Mouse (Mus musculus) forebrain, embryonic 14.5 days (tissue): Measurements from ENCODE around the gene 4931422A03Rik. TPM values are rescaled to one million over a fixed set of nuclear protein-coding genes. Genes with fewer than 3 reads are reported as not detected.
"Not testable (repeated sequence)": the region's sequence is repeated elsewhere in the genome, so short reads cannot be mapped to it uniquely, and the experiment has no call there.

Experiments
- ATAC-seq: fragments of 200-750 bp; cut with Nextera tagmentation; 2 replicates; pipeline ENCODE4 v1.8.0; 2017; ENCODE audit warnings: mild to moderate bottlenecking, moderate library complexity
- DNase-seq: peaks from one replicate; pipeline ENCODE4 v3.0.0-alpha.2; 2015; ENCODE audit warnings: low spot score
- H3K27ac ChIP-seq: fragments of 300-500 bp; sonication (generic); 2 replicates; pipeline ENCODE4 v1.5.1; 2014; ENCODE audit warnings: low read depth, mild to moderate bottlenecking, control low read depth, low read length, moderate library complexity
- H3K27me3 ChIP-seq: fragments of 300-500 bp; sonication (generic); replicated peaks from 2 replicates; pipeline ENCODE4 v1.6.1; 2014; ENCODE audit warnings: low read length, control low read depth, mixed read lengths; ENCODE audit not compliant: control insufficient read depth, insufficient read depth
- H3K36me3 ChIP-seq: fragments of 300-500 bp; sonication (generic); 2 replicates; pipeline ENCODE4 v1.6.1; 2014; ENCODE audit warnings: low read length, control low read depth; ENCODE audit not compliant: control insufficient read depth, insufficient read depth
- H3K4me1 ChIP-seq: fragments of 300-500 bp; sonication (generic); 2 replicates; pipeline ENCODE4 v1.6.1; 2014; ENCODE audit warnings: antibody characterized with exemption, low read length, control low read depth; ENCODE audit not compliant: control insufficient read depth, insufficient read depth
- H3K4me2 ChIP-seq: fragments of 300-500 bp; sonication (generic); 2 replicates; pipeline ENCODE4 v1.6.1; 2014; ENCODE audit warnings: mild to moderate bottlenecking, control low read depth, low read length
- H3K4me3 ChIP-seq: fragments of 300-500 bp; sonication (generic); 2 replicates; pipeline ENCODE4 v1.5.1; 2014; ENCODE audit warnings: low read depth, low read length, control low read depth
- H3K9ac ChIP-seq: fragments of 300-500 bp; sonication (generic); 2 replicates; pipeline ENCODE4 v1.6.1; 2014; ENCODE audit warnings: mild to moderate bottlenecking, low read length, control low read depth, moderate library complexity
- H3K9me3 ChIP-seq: fragments of 300-500 bp; sonication (generic); replicated peaks from 2 replicates; pipeline ENCODE4 v1.6.1; 2016; ENCODE audit warnings: low read length, control low read depth, mixed read lengths; ENCODE audit not compliant: control insufficient read depth
- WGBS: fragments of 180-500 bp; shearing (Covaris S2); extraction: QIAGEN DNeasy Blood & Tissue Kit; methylation state at CpG from one replicate; pipeline ENCODE4 v1.1.7; 2014; 5-methylcytosine and 5-hydroxymethylcytosine counted together
- polyA plus RNA-seq: library from polyadenylated mRNA; unstranded; fragments of >200 nt; fragmentation: Nextera tagmentation; extraction: Ambion mirVana; gene quantifications from 2 replicates; pipeline ENCODE4 v1.2.1, GENCODE M21; 2014

Gene 4931422A03Rik
- polyA plus RNA-seq: 0.67 and 1.8 TPM in 2 replicates

DNA sequence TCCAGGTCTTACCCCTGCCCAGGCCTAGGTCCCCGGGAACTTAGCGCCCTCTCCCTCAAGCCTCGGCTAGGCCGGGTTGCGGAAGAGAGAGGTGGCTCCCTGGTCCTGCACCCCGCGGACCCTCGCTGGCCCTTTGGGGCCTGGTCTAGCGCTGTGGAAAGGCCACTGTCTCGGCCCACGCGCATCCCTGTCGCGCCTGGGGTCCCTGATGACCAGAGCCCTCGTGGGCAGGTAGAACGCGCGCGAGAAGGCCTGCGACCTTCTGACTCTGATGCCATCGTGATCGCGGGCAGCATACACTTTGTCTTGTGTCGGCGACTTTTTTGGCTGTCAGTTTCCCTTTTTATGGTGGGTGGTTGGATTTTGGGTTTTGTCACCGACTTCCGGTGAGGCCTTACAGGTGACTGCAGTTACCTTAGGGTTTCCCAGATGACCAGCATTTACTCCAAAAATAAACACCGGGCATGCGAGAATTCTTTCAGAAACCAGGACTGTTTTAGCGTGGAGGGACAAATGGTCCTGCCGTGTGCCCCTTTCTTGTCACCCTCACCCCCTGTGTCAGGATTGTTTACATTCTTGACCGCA is at the start of gene 4931422A03Rik:
TSS of gene 4931422A03Rik (minus strand) at position 223 of the 585 bp plus-strand sequence.
- DNase-seq: peak; percentile 17
- H3K27me3 ChIP-seq: no peaks in the 10 kb centered on the region
- peak; percentile 71 for ATAC-seq
- WGBS: 1% methylated on average over 32 of the region's 32 CpGs
- H3K27ac ChIP-seq: peak within 1 kb of the TSS; percentile 39; the same call in 1 of the 2 replicates
- H3K36me3 ChIP-seq: peaks cover 7% of the 10 kb centered on the region
- peak within 1 kb of the TSS; percentile 85 for H3K4me3 ChIP-seq
- no peaks in the 10 kb centered on the region for H3K9me3 ChIP-seq
- peak within 1 kb of the TSS; percentile 84 for H3K4me2 ChIP-seq
- peaks cover 14% of the 10 kb centered on the region for H3K4me1 ChIP-seq
- peak within 1 kb of the TSS; percentile 93 for H3K9ac ChIP-seq

DNA sequence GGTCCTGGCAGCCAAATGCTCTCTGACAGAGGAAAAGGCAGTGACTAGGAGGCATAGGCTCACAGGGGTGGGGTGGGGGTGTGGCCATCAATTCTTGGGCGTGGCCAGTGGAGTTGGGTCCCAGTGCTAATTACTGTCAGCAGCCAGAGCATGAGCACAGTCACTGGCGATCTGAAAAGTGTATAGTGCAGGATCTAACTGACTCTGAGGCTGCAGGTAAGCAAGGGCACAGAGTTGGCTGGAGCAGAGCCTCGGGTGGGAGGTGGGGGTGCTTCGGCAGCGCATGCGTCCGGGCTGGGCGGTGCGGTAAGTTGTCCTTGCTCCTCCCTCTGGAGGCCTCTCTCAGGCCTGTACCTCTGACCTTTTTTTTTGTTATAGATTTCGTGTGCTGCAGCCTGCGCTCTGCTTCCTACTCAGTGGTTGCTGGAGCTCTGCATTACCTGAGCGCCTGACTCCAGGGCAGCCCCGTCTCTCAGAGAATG is 41.6 kb upstream of the 4931422A03Rik start, which contains the start of gene Cd59b:
TSS of gene Cd59b (plus strand) at position 146 of the 482 bp plus-strand sequence.
- ATAC-seq (peak; percentile 80), DNase-seq (peak; percentile 56)
- Histone ChIP-seq H3K36me3 (no peaks in the 10 kb centered on the region), H3K4me2 (peak within 1 kb of the TSS; percentile 53), H3K9ac (peak within 1 kb of the TSS; percentile 43; the same call in 1 of the 2 replicates), H3K27ac (no peak within 1 kb of the TSS), H3K4me1 (no peaks in the 10 kb centered on the region), H3K9me3 (no peaks in the 10 kb centered on the region), H3K4me3 (peak within 1 kb of the TSS; percentile 26), H3K27me3 (no peaks in the 10 kb centered on the region)
- WGBS: 7% methylated on average over 13 of the region's 13 CpGs

DNA sequence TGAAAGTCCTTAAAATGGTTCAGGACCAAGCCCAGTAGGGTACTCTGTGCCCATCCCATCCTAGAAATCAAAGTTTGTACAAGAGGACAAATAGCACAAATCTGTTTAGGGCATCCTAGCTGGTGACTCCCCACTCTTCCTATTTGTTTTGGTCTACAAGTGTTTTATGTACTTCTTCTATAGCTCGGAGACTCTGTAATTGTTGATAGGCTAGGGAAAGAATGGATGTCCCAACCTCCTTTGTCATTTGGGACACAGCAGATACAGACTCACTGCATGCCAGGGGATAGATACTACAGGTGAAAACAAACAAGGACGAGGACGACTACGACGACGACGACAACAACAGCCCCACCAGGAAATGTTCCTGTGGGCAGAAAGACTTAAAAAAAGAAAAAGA is 40.3 kb upstream of the 4931422A03Rik start, which contains the start of gene Gm10799:
TSS of gene Gm10799 (minus strand) at position 101 of the 400 bp plus-strand sequence.
- H3K27ac ChIP-seq, DNase-seq, H3K4me3 ChIP-seq, H3K4me1 ChIP-seq, ATAC-seq, H3K9ac ChIP-seq, H3K27me3 ChIP-seq, H3K4me2 ChIP-seq, H3K9me3 ChIP-seq, H3K36me3 ChIP-seq: not testable (repeated sequence)
- WGBS: 84% methylated on average over 7 of the region's 7 CpGs

DNA sequence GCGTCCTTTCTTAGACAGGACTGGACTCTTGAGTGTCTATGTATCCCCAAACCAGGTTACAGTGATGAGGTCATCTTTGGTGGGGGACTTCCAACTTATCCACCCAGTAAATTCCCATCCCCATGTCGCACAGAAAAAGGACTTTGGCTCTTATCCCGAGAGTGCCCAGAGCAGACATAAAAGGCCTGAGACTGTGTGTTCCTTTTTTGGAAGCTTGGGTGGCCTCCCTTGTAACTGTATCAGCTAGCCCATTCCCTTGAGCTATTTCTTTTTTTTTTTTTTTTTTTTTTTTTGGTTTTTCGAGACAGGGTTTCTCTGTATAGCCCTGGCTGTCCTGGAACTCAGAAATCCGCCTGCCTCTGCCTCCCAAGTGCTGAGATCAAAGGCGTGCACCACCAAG is 37.4 kb upstream of the 4931422A03Rik start, which contains the start of gene Gm10912:
TSS of gene Gm10912 (plus strand) at position 301 of the 400 bp plus-strand sequence.
- H3K9ac ChIP-seq, H3K9me3 ChIP-seq, H3K4me3 ChIP-seq, ATAC-seq, DNase-seq, H3K36me3 ChIP-seq, H3K4me2 ChIP-seq, H3K4me1 ChIP-seq, H3K27ac ChIP-seq, H3K27me3 ChIP-seq: not testable (repeated sequence)
- 91% methylated on average over 6 of the region's 6 CpGs for WGBS

GRCm38 (mm10) chr2:104064152-104064551 is 36.0 kb upstream of the 4931422A03Rik start:
- Histone ChIP-seq H3K4me1 (no peaks in the 10 kb centered on the region), H3K4me3 (no peak overlapping the region), H3K9ac (no peak overlapping the region), H3K9me3 (no peaks in the 10 kb centered on the region), H3K36me3 (peaks cover 12% of the 10 kb centered on the region; the same call in 1 of the 2 replicates), H3K27ac (no peak overlapping the region), H3K4me2 (no peak overlapping the region), H3K27me3 (no peaks in the 10 kb centered on the region)
- ATAC-seq (no peak), DNase-seq (no peak)
- 93% methylated on average over 2 of the region's 2 CpGs for WGBS

DNA sequence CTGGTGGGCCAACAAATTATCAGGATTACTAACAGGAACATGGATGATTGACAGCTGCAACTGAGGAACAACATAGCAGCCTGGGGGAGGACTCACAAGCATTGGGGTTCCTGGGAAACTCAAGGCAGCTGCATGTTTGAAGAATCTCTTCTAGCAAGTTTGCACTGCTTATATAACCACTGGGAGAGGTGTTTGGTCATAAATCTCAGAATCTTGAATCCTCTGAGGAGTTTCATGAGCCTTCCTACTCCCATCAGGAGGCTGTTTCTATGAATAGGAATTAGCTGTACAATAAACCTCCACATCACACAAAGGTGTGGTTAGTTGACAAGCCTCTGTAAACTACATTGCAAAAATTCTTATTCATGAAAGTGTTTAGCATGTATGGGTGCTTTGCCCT is 34.5 kb upstream of the 4931422A03Rik start:
- H3K36me3 ChIP-seq: peaks cover 14% of the 10 kb centered on the region; the same call in 1 of the 2 replicates
- H3K9me3 ChIP-seq: no peaks in the 10 kb centered on the region
- H3K4me2 ChIP-seq: no peak overlapping the region
- no peak overlapping the region for H3K9ac ChIP-seq
- DNase-seq (no peak), ATAC-seq (no peak)
- H3K4me1 ChIP-seq: no peaks in the 10 kb centered on the region
- H3K4me3 ChIP-seq: no peak overlapping the region
- H3K27ac ChIP-seq: no peak overlapping the region
- no peaks in the 10 kb centered on the region for H3K27me3 ChIP-seq

- Histone ChIP-seq H3K9me3 (no peaks in the 10 kb centered on the region), H3K27ac (no peak overlapping the region), H3K27me3 (no peaks in the 10 kb centered on the region), H3K9ac (no peak overlapping the region), H3K4me1 (no peaks in the 10 kb centered on the region), H3K4me3 (no peak overlapping the region), H3K36me3 (peaks cover 14% of the 10 kb centered on the region; the same call in 1 of the 2 replicates), H3K4me2 (no peak overlapping the region)
- DNase-seq (no peak), ATAC-seq (no peak)
- WGBS: 95% methylated on average over 6 of the region's 6 CpGs
Observed at GRCm38 (mm10) chr2:104060996-104061395, 32.8 kb upstream of the 4931422A03Rik start.

DNA sequence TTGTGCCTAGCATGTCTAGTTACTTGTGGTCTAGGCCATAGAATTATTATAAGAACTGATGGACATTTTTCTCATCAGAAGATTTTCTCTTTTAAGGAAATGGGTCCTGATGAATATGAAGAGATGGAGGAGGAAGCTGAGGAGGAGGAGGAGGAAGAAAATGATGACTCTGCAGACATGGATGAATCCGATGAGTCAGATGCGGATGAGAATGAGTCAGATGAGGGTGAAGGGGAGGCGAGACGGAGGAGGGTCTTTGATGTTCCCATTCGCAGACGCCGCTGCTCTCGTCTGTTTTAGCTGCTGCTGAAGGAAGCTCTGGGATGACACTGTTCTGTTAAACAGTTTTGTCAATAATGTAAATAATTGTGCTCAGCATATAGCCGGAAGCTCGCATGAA is 31.6 kb upstream of the 4931422A03Rik start:
- Histone ChIP-seq H3K4me3 (no peak overlapping the region), H3K9me3 (no peaks in the 10 kb centered on the region), H3K27ac (no peak overlapping the region), H3K4me2 (no peak overlapping the region), H3K9ac (no peak overlapping the region), H3K4me1 (no peaks in the 10 kb centered on the region), H3K27me3 (no peaks in the 10 kb centered on the region), H3K36me3 (peaks cover 21% of the 10 kb centered on the region; the same call in 1 of the 2 replicates)
- no peak for DNase-seq
- ATAC-seq: no peak
- WGBS: 90% methylated on average over 10 of the region's 10 CpGs

- H3K4me3 ChIP-seq: no peak overlapping the region
- 92% methylated on average over 4 of the region's 4 CpGs for WGBS
- DNase-seq (no peak), ATAC-seq (no peak)
- no peaks in the 10 kb centered on the region for H3K9me3 ChIP-seq
- H3K36me3 ChIP-seq: peaks cover 27% of the 10 kb centered on the region
- H3K27ac ChIP-seq: no peak overlapping the region
- H3K27me3 ChIP-seq: no peaks in the 10 kb centered on the region
- H3K4me2 ChIP-seq: no peak overlapping the region
- no peak overlapping the region for H3K9ac ChIP-seq
- H3K4me1 ChIP-seq: no peaks in the 10 kb centered on the region
Observed at GRCm38 (mm10) chr2:104058954-104059353, 30.8 kb upstream of the 4931422A03Rik start.
